Mouse (Mus musculus) T-helper 17 cell (primary cell): ENCODE results near the gene Uhrf1.

Source experiments
- in situ Hi-C, 2 experiments: fragments of 300-600 bp; cut with MboI, MseI; formaldehyde crosslinking; loops; 1 replicate in 1 of 2; 2 replicates in 1 of 2; pipeline ENCODE4 v1.15.1; 2025; ENCODE audit warnings: high pct_unique_total_duplicates in 2 of 2

Uhrf1 gene

DNA sequence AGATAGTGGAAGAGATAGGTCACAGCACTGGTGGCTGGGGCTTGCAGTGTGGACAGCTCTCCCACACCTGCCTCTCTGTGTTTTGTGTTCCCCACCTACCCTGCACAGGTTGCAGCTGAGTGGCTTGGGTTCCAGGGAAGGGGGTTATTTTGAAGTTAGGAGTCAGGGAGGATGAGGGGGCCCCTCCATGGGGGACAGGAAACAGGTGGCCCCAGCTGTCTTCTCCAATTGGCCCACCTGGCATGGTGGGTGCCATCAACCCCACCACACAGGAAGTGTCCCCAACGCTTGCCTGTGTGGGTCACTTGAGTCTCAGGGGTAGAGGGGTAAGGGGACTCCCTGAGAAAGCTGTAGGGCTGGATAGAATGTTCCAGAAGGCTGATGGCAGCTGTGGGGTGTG, 9.8 kb upstream of the Uhrf1 start:
- in situ Hi-C loops, result no loop called here

DNA sequence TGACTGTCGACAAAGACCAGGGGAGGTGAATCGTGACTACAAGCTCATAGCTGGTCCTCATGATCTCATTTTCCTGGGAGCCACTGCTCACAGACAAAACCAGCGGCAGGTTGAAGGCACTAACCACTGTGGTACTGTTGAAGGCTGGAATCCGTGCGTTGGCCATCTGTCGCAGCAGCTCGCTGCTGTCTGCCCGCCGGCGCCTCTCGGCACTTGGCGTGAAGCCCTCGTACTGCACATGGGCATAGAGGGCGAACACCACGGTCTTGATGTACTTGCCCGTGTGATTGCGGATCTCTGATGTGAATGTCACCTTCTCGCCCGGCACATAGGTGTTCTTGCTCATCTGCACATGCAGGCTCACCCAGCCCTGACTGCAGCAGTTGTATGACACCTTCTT, 8.9 kb upstream of the Uhrf1 start:
- in situ Hi-C loops, result no loop called here

DNA sequence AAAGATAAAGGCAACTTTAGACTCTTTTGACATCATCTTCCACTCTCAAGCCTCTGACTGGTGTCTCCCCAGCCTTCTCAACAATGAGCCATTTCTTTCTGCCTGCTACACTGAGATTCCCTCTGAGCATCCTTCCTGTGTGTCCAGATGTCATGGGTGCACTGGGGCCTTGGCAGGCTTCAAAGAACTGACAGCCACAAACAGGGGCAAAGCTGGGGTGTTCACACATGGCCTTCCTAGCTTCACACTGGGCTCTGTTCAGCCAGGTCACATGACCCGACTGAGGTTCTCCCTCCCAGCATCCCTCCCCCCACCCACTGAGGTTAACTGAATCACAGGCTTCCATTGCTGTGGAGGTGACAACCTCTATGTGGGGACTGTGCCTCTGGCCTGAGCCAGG, 6.9 kb upstream of the Uhrf1 start:
- in situ Hi-C loops, result no loop called here

DNA sequence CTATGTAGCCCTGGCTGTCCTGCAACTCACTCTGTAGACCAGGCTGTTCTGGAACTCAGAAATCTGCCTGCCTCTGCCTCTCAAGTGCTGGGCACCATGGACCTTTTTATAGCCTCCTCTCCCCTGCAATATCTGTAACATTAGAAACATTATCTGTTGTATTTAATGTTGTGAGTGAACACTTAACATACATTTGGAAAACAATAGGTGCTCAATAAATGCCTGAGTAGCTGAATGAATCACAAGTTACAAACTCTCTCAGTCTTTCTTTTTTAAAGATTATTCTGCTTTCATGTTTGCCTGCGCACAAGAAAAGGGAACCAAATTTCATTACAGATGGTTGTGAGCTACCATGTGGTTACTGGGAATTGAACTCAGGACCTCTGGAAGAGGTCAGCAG, 4.9 kb upstream of the Uhrf1 start:
- in situ Hi-C loops, result no loop called here

DNA sequence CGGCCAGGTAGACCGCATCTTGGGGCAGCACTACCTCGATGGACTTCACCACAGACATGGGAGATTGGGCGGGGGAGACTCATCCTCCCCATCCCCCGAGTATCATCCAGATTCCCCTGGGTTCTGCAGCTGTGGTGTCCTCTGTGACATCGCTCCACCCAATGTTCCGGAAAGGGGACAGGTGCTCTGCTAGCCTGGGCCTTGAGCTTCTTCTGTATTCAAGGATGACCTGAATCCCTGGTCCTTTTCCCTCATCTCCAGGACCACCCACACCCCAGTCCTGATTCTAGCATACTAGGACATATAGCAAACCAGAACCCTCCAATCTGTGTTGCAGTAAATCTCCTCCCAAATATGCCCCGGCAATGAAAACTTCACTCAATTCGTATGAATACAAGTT, 2.9 kb upstream of the Uhrf1 start, which contains the start of gene Arrdc5:
Gene Arrdc5 (minus strand): TSS at position 101 of the 400 bp plus-strand sequence.
- in situ Hi-C loops, result no loop called here

DNA sequence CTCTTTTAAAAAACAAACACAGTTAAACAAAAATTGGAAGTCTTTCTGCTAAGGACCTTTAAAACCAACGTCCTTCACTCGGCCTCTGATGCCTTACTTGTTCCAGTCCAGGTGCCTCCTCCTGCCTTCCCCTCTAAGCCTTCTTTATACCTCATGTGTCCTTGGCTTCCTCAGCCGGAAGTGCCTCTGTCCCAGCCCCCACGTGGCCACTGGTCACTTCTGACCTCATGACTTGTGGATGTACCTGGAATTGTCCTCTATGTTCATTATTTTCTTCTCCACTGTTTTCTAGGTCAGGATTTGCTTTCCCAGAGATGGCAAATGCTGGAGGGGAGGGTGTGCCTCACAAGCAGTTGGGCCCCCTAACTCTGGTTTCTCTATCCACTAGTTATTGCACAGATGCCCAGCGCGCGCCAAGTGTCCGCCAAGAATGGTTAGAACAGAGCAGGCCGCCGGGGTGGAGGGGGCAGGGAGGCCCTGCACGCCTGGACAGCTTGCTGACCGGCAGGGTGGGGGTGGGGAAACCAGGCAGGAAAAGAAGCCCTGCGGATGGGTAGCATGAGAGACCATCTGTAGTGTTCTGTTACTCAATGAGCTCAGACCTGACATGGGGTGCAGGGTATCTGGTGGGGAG, 641 bp upstream of the Uhrf1 start:
- in situ Hi-C loops, result no loop called here

DNA sequence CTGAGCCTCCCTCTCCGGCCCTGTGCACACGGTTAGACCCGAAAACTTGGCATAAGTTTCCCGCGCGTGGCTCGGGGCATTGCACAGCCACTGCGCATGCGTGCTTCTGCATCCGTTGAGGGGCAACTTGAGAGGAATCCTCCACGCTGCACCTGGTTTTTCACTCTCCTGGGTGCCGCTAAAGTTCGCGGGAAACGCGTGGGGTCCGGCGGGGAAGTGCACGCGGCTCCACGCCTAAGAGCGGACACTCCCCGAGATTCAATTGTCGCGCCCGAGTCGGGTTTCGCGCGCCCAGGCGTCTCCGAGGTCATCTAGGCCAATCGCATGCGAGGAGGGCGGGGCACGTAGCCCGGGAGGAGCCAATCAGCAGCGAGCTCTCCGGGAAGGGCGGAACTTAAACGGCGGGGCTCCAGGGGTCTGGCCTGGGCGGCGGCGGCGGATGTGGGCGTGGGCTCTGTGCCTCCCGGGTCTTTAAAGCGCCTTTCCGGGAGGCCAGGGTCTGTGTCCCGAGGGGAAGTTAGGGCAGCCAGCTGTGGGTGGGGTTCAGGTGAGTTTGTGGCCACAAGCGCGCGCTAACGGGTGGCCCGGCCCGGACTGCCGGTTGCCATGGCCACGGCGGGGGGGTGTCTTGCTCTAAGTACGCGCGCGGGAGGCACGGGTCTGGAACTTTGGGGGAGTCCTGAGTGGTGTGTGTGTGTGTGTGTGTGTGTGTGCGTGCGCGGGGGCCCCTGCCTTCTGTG, 896 bp downstream of the Uhrf1 start:
- in situ Hi-C loops, result no loop called here

DNA sequence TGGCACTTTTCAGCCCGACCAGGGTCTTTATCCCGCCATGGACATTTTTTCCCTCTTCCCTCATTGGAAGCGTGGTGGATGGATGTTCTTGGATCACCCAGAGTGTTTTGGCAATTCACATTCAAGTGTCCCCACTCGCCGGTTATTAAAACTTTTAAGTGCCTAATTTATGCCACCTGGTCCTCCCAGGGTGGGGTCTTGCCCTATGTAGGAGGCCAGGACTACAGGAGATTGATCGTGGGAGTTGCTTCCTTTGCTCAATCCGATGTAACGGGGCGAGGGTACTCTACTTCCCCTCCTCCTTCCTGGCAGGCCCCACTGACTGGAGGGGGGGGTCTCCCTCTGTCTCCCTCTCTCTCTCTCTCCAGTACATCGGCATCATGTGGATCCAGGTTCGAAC, 1.6 kb downstream of the Uhrf1 start:
- in situ Hi-C loops, result no loop called here

DNA sequence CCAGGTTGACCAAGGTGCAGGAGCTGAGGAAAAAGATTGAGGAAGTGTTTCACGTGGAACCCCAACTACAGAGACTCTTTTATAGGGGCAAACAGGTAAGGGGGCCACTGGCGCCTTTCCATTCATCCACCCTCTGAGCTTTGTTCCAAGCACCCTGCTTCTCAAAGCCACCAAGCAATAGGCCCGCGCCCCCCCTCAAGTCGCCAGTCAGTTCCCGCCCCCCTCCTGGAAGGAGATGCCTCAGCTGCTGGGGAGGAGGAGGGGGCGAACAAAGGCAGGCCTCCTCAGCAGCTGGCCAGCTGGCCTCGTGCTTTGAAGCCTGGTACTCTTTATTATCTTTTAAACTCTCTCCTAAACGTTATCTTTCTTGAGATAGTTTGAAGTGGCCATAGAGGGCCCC, 2.0 kb downstream of the Uhrf1 start:
- in situ Hi-C loops, result no loop called here

DNA sequence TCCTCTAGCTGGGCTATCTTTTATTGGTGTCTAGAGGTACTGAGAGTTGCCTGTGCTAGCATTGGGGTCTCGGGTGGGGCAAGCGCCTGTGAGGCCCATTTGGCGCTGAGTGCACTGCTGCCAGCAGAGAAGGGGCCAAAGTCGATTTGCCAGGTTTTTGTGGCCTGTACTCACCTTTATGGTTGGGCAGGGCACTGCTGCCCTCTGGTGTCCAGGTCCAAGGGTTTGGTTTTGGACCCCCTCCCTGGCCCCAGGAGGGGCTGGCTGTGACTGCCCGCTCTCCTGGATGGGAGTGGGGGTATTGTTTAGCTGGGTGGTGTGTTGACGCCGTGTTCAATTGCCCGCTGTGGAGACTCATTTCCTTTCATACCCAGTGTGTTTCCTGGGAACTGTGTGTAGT, 2.7 kb downstream of the Uhrf1 start:
- in situ Hi-C loops, result no loop called here

DNA sequence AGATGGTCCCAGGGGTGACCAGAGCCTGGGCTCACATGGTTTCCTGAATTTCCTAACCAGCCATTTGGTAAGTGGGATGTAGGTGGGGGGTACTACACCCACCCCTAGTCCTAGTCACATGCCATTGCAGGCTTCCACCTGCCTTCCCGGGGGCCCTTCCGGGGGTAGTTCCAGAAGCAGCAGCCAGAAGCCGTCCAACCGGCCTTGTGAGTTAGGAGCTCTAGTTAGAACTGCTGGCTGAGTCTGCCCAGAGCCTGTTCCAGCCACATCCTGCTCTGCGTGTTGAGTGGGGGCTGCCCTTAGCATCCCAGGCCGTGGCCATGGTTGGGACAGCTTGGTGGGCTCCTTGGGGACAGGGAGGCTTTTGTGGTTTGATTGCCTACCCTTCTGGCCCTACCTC, 5.0 kb downstream of the Uhrf1 start:
- in situ Hi-C loops, result no loop called here

DNA sequence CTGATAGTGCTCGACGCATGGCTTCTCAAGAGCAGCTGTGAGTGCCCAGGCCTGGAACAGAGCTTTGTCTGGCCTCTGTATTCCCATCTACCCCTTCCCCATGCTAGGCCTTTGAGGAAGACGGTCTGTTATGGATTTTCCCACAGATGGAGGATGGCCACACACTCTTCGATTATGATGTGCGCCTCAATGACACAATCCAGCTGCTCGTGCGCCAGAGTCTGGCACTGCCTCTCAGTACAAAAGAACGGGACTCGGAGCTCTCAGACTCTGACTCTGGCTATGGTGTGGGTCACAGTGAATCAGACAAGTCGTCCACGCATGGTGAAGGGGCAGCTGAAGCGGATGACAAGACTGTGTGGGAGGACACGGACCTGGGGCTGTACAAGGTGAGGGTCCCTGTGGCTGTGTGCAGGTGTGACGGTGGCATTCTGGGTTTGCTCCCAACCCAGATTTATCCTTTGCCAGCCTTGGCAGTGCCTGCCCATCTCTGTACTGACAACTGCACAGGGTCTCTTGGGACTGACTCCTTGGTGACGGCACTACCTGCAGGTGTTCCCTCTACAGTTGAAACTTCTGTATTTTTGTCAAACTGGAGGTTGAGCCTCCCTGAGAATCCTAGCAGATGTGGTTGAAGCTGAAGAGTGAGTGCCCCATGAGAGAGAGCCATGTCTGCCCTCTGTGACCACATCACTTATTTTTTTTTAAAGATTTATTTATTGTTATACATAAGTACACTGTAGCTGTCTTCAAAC, 6.2 kb downstream of the Uhrf1 start:
- in situ Hi-C loops, result no loop called here

DNA sequence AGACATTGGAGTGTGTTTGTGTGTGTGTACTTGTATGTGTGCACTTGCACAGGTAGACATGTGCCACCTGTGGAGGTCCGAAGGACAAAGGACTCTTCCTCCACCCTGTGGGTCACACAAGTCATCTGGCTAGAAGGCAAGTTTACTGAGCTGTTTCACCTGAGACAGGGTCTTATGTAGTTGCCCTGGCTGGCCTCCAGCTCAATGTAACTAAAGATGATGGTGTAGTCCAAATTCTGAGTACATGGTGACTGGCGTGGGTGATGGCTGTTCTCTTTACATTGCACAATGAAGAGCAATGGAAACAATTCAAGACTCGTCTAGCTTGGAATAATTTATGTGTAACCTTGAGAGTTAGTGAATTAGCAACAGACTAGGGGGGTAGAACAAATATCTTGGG, 21.3 kb downstream of the Uhrf1 start:
- in situ Hi-C loops, result no loop called here

DNA sequence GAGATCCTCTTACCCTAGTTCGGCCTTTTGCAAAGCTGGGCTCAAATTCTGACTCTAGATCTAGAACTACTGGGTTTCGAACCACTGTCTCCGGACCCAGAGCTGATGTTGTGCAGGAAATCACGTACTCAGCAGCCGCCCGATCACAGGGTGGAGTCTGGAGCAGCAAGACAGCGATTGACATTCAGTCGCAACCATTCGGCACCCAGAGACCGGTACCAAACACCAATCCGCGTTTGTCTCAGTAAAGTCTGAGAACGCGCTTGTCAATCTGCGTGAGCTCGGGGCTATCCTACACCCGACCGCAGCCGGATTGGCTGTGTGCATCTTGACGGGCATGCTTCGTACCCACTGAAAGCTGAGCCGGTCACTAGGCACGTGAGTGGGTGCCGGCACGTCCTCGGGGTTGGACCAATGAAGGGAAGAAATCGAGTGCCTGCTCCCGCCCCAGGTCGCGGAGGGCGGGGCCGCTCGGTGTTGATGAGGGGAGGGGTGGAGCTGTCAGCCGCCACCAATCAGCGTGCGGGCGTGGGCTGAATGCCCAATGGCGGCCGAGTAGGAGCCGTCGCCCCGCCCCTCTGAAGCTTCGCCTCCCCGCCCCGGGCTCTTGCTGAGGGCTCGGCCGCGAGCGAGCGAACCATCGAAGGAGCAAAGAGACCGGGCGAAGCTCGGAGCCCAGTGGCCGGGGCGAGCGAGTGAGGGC, 22.5 kb downstream of the Uhrf1 start, which contains the start of gene Kdm4b:
Gene Kdm4b (plus strand): TSS at position 613 of the 703 bp plus-strand sequence.
- in situ Hi-C loops, result no loop called here

DNA sequence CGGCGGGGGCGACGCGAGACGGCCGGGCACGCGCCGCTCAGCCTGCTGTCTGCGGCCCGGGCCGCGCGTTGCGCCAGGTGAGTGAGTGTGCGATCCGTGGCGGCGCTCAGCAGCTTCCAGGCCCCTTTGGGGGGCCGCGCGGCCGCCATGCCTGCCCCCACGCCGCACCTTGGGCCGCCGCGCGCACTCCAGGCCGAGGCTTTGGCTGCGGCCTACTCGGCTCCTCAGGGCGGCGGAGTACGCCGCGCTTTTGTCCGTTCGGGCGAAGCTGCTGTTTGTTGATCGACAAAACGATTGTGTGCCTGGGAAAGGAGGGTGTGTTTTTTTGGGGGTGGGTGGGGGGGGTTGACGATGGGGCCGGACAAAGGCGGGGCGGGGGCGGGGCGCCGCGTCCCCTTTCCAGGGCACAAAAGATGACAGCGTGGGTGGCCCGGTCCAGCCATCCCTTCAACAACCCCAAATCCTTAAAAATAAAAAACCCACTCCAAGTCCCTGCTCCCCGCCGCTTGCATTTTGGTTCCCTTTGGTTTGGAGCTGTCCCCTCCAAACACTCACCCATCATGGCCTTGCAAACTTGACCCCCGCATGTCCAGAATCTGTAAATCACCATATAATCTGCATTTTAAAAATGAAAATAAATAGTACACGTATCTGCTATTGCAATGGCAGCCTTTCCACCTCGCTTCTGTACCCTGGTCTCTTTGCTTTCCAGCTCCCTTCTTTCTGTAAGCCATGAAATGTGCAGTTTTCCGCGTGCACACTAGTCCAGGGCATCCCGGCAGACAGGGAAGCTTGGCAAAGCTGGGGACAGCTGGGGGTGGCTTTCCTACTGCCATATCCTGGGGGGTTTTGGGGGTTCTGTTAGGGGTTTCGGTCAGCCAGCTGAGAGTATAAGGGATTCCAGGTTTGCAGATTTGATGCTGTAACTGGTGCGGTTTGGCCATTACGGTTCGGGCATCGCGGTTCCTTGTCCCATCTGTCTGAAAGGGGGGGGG, 23.3 kb downstream of the Uhrf1 start:
- in situ Hi-C loops, result no loop called here

DNA sequence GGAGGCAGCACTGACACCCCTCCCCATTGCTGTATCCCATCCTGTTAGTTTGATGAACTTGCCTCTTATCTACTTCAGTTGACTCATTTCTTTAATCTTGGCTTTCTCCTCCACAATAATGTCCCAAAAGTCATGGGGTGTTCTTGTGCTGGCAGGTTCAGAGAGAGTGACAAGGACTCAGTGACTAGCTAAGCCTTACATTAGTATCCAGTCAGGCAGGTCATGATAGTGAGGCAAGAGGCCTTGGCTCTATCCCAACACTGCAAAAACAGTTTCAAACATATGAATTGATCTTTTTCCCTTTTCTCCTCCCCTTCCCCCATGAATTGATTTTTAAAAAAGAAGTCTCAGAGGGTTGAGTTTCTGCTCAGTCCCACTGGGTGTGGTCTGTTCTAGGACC, 26.1 kb downstream of the Uhrf1 start:
- in situ Hi-C loops, result no loop called here

DNA sequence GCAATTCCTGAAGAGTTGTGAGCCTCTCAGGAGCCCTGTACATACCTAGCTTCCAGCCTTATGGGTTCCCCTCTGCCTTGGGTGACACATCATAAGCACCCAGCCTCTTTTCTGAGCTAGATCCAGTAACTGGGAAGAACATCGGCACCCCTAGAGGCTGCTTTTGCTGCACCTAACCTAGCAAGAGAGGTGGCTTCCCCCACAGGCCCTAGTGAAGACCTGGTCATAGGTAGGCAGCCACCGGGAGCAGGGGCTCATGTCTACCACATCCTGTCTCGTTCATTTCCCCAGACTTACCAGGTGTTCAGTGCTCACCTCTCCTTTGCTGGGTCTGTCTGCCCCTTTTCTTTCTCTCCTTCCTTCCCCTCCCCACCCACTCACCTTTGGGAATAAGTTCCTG, 27.2 kb downstream of the Uhrf1 start:
- in situ Hi-C loops, result no loop called here

DNA sequence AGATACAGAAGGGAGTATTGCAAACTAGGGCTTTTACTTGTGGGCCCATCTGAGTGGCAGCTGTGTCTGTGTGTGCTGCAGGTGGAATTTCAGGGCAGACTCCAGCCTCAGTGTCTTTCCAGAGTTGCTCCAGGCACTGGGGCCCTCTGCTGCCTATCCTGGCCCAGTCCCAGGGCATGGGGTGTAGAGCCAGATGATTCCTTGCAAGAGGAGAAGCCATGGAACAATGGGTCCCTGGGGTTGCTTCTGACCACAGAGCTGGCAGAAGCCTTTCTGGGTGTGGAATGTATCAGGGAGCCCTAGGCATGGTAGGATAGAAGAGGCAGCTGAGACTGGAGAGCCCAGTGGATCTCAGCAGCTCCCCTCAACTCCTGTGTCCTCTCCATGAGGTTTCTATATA, 28.1 kb downstream of the Uhrf1 start:
- in situ Hi-C loops, result no loop called here

DNA sequence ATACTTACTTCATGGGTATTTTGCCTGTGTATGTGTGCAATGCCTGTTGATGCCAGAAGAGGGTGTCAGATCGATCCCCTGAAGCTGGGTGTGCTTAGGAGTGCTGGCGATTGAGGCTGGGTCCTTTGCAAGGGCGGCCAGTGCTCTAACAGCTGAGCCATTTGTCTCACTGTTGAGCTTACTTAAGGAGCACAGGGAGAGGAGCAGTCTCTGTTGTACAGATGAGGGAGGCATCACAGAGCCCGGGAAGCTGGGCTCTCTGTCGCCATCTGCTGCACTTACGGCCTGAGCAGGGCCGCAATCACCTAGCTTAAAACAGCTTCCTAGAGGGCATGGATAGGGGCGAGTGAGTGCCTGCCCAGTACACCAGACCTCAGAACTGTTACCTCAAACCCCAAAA, 29.9 kb downstream of the Uhrf1 start:
- in situ Hi-C loops, result no loop called here

DNA sequence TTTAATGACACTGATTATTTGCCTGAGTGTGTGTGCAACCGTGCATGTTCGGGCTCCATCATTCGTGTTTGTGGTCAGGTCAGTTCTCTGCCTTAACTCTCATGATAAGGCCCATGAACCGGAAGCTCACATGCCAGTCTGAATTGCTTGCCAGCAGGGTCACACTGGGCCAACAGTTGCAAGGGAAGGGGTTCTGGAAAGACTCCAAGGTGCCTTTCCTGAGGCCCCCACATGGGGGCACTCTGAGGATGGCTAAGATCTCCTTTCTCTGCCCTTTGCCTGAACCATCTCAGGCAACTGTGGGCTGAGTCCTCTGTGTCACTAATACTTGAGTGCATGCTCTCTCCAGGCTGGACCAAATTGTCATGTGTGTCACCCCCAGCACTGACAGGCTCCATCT, 34.1 kb downstream of the Uhrf1 start:
- in situ Hi-C loops, result no loop called here

DNA sequence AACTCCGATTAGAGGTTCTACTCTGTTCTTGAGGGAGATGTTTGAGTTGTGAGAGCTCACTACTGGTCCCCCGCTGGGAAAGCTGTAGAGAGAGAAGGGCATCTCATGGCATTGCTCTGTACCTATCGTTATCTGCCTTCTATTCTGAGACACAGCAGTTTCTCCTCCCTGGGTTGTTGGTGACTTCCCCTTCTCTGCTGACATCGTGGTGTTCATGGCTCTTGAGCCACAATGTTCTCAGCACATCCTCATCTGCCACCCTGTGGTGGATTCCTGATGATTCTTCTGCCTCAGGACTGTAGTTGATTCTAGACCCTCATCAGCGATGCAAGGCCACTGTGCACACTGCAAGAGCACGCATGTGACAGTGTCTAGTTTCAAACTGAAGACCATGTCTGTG, 34.7 kb downstream of the Uhrf1 start:
- in situ Hi-C loops, result no loop called here
